Mouse (Mus musculus) right cerebral cortex, adult 2 months (tissue): Measurements from ENCODE around the gene Kif3c.

Source experiments
- DNase-seq, 2 experiments: peaks; one replicate each; pipeline ENCODE4 v3.0.0; 2021 to 2022; ENCODE audit warnings: low spot score in 2 of 2

Gene Kif3c

GRCm38 (mm10) chr12:3364508-3365448 is at the start of gene Kif3c:
Gene Kif3c, plus strand, starts transcription at chr12:3365132.
- DNase-seq: peak; percentile 88 to 89

- DNase-seq: no peak
These were observed 48.8 kb upstream of the Kif3c start for GRCm38 (mm10) chr12:3316083-3316482.

GRCm38 (mm10) chr12:3316937-3317336 is 48.0 kb upstream of the Kif3c start:
- DNase-seq: no peak

GRCm38 (mm10) chr12:3319377-3319776 is 45.6 kb upstream of the Kif3c start:
- DNase-seq: no peak

- peak; percentile 60 to 61 for DNase-seq
These were observed 41.7 kb upstream of the Kif3c start for GRCm38 (mm10) chr12:3323241-3323640.

- DNase-seq: no peak
These were observed 39.7 kb upstream of the Kif3c start for GRCm38 (mm10) chr12:3325232-3325631.

GRCm38 (mm10) chr12:3329677-3330076 is 35.3 kb upstream of the Kif3c start:
- DNase-seq: no peak

GRCm38 (mm10) chr12:3338931-3339330 is 26.0 kb upstream of the Kif3c start:
- no peak for DNase-seq

GRCm38 (mm10) chr12:3344155-3344554 is 20.8 kb upstream of the Kif3c start:
- DNase-seq: no peak

- DNase-seq: no peak
These were observed 19.9 kb upstream of the Kif3c start for GRCm38 (mm10) chr12:3345038-3345437.

- no peak for DNase-seq
These were observed 17.2 kb upstream of the Kif3c start for GRCm38 (mm10) chr12:3347682-3348081.

GRCm38 (mm10) chr12:3349387-3349786 is 15.5 kb upstream of the Kif3c start:
- no peak for DNase-seq

- DNase-seq: no peak
These were observed 14.8 kb upstream of the Kif3c start for GRCm38 (mm10) chr12:3350136-3350535.

GRCm38 (mm10) chr12:3352216-3352615 is 12.7 kb upstream of the Kif3c start:
- no peak for DNase-seq

- no peak for DNase-seq
These were observed 9.9 kb upstream of the Kif3c start for GRCm38 (mm10) chr12:3355068-3355467.

GRCm38 (mm10) chr12:3356824-3357223 is 8.1 kb upstream of the Kif3c start:
- DNase-seq: no peak

- peak; percentile 91 to 92 for DNase-seq
These were observed 5.6 kb upstream of the Kif3c start for GRCm38 (mm10) chr12:3359302-3359701.

- no peak for DNase-seq
These were observed 4.9 kb upstream of the Kif3c start for GRCm38 (mm10) chr12:3360043-3360442.

- no peak for DNase-seq
These were observed 856 bp upstream of the Kif3c start for GRCm38 (mm10) chr12:3364076-3364475.

- peak in 1 of 2 experiments; percentile 53 for DNase-seq
These were observed 687 bp downstream of the Kif3c start for GRCm38 (mm10) chr12:3365449-3366189.

GRCm38 (mm10) chr12:3366190-3366956 is 1.4 kb downstream of the Kif3c start:
- DNase-seq: no peak

GRCm38 (mm10) chr12:3366957-3367260 is 2.0 kb downstream of the Kif3c start:
- DNase-seq: no peak
